Mouse (Mus musculus) right cerebral cortex, postnatal 36 days (tissue): ENCODE data around the gene A130010J15Rik.

ENCODE experiments used
- DNase-seq, 2 experiments: peaks; one replicate each; pipeline ENCODE4 v3.0.0; 2022; ENCODE audit warnings: low spot score in 2 of 2, mixed read lengths in 1 of 2

Gene A130010J15Rik

DNA sequence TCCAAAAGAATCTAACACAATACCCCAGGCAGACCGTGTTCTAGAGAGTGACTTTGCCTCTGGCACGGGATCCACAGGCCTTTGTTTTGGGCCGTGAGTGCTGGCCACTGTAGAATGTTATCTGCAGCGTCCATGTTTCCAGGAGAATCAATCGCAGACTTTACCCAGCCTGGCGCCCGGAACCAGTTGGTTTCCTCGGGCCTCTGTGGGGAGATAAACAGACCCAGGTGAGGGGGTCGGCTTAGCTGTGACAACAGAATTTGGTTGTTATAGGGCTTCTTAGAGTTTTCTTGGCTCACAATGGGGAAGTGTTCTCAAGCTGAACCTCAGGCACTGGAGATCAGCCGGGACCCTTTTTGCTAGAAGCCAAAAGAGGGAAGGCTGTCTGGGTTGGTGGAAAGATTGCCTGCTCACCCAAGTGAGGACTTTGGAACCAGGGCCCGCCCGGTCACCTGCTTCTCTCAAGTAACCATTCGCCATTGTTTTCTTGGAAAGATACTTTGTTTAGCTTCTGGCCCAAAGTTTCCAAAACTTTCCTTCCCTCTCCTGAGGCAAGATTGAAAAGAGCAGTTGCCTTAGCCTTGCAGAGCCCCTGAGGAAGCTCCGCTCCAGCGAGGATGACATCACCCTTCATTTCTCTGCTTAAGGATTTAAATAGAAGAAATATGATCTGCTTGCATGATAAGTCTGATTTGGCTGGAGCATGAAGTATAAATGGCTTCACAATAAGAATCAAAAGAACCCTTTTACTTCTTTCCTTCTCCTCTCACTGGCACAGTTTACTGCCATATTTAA is 11.3 kb upstream of the A130010J15Rik start:
- DNase-seq, result no peak

DNA sequence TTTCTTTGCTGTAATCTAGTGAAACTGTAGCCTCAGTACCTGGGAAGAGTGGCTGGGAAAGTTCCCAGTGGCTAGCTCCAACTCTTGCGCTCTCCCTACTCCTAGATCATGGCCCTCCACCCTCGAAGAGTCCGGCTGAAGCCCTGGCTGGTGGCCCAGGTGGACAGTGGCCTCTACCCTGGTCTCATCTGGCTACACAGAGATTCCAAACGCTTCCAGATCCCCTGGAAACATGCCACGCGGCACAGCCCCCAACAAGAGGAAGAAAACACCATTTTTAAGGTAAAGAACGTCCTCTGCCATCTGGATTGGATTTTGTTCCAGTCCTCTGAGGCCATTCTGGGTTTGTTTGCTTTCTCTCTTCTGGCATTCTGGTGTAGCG is 10.7 kb upstream of the A130010J15Rik start:
- DNase-seq, result no peak

DNA sequence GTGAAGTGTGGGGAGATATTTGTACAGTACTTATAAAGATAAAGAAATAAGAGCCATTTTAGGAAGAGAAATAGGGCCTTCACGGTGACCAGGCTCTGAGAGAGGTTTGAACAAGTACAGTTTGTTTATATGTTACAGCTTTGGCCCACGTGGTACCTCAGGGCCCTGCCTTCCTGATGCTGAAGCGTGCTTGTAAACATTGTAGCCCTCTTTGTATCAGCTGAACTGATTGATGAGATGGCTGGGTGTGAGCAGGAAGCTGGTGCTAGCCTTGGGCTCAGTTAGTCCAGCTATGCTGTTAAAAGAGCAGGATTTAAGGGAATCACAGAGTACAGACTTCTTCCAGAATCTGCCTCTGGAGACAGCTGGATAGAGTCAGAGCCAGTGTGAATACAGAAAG is 8.7 kb upstream of the A130010J15Rik start:
- no peak for DNase-seq

DNA sequence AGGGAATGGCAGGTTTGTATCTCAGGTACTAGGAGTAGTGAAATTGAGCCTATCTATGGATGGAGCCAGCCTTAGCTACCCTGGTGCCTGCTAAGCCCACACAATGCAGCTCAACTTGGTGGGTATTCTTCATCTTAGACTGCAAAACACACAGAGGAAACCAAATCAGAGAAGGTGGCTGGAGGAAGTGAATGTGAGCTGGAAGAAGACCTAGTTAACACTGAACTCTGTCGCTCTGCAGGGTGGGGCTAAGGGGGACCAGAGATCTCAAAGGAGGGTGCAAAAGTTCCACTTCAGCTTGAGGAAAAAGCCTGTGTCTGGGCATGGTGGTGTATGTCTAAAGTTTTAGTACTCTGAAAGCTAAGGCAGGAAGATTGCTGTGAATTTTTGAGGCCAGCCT is 8.2 kb upstream of the A130010J15Rik start:
- no peak for DNase-seq

DNA sequence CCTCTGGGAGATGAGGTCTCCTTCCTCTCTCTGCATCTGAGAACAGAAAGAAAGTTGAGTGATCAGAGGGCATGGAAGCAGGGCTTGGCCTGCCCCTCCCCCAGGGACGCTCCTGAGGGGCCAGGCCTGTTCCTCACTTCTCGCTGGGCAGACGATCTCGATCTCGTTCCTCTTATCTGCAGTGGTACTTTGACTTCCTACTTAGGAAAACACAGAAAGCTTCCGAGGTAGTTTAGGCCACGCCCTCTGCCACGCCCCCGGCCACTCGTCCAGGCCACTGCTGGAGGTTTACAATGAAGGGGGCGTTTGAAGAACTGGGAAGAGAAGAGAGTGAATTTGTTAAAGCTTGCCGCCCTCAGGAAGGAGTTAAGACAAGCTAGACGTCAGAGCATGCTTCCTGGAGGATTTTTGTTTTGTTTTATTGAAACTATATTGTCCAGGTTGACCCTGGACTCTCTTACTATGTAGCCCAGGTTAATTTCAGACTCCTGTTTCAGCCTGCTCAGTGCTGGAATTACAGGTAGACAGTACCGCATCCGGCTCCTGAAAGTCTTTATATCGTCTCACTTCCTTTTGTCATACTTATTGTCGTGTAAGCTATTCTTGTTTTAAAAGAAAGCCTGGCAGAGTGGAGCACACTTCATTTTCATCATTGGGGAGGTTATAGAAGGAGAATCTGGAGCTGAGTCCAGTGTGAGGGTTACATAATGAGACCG is 7.4 kb upstream of the A130010J15Rik start:
- DNase-seq, result no peak

DNA sequence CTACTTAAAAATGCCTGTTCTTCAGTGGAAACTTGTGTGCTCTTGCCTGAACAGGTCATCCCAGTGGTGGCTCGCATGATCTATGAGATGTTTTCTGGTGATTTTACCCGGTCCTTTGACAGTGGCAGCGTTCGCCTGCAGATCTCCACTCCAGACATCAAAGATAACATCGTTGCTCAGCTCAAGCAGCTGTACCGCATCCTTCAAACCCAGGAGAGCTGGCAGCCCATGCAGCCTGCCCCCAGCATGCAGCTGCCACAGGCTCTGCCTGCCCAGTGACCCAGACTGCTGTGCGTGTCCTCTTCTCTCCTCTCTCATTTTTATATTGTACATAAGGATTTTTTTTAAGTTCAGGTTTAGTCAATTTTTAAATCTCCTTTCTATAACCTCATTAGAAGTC is 1.4 kb downstream of the A130010J15Rik start:
- DNase-seq, result no peak

DNA sequence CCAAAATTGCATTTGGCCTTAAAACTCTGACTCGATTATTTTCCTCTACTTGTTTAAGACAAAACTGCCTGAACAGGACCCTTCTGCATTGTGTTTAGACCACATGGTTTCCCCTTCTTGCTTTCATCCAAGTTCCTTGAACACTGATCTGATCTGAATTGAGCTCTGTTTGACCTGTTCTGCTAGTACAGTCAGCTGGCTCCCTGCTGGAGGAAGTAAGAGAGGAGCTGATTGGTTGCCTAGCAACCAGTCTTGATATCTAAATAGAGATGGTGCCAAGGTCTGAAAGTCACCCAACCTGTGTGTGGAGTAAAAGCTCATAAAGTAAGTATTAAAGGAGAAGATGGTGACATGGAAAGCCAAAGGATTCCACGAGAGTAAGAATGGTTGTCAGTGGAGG is 2.0 kb downstream of the A130010J15Rik start:
- no peak for DNase-seq

DNA sequence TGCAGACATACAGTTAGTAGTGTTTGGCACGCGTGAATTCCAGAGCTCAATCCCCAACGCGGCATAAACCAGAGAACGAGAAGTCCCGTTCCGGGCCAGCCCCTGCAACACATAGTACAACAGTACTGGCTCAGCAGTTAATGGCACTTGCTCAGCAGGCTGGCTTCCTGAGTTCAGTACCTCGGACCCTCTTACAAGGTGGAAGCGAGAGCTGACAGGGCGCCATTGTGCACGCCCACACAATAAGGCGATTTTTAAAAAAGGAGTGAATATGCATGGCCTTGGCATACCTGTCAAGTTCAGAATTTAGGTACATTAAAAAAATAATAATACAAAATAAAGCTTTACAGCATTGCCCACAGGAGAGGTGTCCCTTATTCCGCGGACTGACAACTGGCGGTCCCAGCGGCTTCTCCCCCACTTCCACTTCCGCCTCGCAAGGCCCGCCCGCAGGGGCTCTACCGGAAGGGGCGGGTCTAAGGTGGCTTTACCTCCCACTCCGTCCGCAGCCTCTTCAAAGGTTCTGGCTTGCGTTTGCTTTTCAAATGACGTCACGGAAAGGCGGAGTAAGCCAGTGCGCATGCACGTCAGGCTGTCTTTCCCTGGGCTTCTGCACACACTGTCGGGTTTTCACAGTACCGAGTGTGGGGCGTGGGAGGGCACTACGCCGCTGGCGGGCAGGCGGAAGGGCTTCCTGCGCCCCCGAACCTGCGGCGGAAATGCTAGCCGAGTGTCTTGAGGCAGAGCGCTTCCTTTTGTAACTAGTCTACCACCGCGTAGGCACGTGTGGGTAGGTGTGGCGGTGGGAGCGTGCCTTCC is 5.4 kb downstream of the A130010J15Rik start:
- peak; percentile 93 to 96 for DNase-seq

DNA sequence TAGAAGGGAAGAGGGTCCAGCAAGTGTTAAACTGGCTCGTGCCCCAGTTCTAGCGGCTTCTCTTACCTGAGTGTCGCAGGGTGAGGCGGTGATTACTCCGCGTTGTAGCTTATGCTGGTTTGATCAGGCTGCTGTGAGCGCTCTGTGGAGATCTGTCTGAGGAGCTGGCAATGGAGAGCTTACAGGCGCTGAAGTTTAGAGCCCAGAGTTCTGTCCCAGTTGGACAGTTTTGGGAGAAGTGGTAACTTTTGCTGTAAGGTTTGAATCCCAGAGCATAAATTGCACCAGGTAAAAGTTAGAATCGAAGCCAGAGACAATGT is 5.9 kb downstream of the A130010J15Rik start:
- DNase-seq, result no peak

DNA sequence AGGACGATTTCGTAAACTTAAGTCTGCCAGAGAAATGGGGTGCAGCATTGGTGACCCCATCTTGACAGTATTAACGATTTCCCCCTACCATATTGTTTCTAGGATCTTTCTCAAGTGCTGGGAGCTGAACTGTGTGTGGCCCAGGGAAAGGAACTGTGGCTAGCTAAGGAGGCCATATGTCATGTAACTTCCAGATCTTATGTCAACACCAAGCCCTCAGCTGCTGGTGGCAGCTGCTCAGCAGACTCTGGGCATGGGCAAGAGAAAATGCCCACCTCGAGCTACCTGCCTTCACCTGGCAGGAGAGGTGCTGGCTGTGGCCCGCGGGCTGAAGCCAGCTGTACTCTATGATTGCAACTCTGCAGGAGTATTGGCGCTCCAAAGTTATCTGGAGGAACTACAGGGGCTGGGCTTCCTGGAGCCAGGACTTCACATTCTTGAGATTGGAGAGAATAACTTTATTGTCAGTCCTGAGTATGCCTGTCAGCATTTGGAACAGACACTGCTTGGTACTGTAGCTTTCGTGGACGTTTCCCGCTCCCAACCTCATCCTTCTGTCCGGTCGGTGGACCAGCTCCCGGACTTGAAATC is 6.4 kb downstream of the A130010J15Rik start:
- no peak for DNase-seq

DNA sequence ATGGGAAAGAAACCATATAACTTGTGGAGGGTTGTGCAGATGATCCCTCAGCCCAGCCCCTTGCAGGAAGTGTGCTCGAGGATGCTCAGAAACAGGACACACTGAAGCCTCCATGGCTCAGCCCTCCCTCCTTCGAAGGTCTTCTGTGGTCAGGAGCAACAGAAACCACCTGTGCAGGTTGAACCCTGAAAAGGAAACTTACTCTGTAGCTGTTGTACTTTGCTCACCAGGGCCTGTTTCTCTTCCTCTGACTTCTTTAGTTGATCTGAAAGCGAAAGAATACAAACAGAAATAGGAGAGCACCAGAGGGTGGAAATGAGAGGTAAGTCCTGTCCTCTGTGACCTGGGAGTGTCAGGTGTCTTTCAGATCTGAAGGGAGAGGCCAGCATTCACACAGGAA is 13.3 kb downstream of the A130010J15Rik start:
- no peak for DNase-seq

DNA sequence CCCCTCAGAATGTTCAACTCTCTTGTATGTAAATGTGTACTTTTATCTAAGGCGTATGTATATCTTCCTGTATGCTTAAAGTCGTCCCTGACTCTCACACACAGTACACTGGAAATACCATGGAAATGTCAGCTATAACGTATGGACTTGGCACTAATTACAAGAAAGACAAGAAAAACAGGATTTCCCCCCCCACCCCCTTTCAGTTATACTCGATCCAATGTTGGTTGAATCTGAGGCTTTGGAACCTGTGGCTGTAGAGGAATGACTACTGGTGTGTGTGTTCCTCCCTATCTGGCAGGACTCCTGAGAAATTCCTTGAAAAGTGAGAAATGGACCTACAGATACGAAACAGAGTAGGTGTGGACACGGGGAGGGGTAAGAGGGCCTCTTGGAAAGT is 20.4 kb downstream of the A130010J15Rik start:
- DNase-seq, result no peak

DNA sequence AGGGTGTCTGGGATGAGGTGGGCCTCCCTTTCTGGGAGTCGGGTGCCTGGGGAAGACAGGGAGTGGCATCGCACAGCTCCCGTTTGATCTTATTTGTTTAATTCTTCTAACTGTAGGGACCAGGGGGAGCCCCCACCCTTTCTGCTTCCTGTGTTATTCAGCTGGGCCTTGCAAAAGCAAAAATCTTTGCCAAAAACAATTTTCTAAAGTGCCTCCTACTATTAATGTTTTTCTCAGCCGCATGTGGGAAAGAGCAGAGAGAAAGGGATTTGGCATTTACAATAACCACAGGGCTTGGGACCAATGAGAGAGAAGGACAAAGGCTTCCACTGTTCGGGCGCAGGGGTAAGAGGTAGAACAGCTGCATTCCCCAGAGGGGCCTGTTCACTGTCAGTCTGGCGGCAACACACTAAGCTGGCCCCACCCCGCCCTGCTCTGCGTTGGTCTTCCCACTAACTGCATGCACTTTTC is 21.3 kb downstream of the A130010J15Rik start:
- DNase-seq, result no peak

DNA sequence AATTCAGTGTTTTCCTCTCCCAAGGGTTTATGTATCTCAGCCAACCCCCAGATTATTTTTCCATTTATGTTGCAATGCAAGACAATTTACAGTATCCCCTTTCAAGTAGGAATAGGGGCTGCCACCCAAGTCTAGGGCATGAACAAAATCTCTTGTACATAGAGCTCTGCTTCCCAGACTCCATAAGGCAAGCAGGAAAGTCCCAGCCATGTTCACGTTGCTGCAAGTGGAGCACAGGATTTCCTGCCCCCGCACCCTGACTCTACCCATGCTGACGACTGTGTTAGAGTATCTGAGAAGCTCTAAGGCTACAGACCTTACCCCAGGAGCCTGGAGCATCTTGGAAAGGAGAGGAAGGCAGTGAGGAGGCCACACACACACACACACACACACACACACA is 21.9 kb downstream of the A130010J15Rik start:
- DNase-seq, result no peak

DNA sequence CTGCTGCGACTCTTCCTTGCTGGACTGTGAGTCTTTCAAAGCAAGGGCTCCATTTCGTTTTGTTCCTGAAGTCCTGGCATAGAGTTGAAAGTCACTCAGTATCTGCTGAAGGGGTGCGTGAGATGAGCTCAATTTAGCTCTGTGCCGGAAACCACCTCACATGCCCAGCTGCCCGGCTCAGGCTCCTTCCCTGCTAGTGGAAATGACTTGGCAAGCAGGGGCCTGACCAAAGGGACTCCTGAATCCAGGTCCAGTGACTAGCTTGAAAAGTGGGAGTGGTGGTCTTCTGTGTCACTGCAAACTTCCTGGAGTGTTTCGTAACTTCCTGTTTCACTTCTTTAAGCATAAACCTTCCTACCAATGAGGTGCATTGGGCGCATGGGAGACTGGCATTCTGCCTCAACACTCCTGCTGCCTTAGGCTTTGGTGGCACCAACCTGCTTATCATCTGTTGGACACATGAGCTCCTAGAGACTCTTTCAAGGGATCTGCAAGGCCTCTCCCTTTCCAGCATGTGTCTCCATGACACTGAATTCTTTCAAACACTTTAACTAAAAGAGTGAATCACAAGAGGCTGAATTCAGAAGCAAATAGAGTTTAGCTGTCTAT is 23.9 kb downstream of the A130010J15Rik start:
- no peak for DNase-seq

DNA sequence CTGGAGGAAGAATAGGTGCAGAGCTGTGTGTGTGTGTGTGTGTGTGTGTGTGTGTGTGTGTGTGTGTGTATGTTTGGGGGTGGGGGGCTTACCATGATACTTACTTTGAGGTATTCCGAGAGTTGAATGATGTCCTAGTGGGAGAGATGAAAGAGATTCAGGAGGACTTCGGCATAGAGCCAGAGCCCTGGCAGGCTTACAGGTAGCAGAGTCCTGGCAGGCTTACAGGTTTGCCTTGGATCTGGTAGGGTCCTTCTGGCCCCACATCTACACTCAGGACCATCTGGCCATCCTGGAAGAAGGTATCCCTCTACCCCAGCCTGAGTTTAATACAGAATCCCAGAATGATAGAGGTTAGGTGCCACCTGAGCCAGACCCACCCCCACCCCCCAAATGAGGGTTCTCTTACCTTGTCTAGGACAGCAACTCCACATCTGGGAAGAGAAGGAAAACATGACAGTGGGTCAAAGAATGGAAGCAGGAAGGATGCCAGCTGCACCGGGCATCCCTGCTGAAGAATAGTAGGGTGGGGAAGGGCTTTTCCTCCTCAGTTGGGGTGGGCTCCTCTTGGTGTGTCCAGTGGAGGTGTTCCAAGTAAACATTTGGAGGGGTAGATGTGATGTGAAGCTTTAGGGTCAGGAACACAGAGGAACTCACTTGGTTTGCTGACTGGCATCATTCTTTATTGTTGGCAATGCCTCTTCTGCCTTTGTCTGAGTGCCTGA is 26.7 kb downstream of the A130010J15Rik start:
- DNase-seq, result no peak

DNA sequence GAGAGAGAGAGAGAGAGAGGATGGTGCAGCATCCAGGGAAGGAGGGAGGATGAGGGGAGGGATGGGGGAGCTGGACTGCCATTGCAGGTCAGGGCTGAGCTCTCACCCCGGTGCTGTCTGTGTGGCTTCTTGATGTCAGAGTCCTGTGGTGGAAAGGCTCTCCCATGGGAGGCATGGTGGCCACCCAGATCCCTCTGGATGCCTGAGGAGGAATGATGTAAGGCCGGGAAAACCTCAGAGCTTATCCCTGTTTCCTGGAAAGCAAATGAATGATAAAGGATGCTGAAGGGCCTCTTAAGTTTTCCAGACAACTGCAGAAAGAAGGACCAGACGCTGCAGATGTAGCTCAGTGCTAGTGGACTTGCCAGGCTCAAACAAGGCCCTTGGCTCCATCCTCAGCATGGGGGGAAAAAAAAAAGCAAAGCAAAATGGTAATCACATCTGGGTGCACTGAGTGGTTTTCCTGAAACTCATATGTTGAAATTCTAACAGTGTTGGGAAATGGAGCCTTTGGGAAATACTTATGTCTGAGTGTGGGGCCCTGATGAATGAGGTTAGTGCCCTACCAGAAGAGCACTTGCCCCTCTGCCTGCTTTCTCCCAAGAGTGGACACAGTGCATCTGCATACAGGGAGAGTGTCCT is 27.4 kb downstream of the A130010J15Rik start:
- DNase-seq, result no peak

DNA sequence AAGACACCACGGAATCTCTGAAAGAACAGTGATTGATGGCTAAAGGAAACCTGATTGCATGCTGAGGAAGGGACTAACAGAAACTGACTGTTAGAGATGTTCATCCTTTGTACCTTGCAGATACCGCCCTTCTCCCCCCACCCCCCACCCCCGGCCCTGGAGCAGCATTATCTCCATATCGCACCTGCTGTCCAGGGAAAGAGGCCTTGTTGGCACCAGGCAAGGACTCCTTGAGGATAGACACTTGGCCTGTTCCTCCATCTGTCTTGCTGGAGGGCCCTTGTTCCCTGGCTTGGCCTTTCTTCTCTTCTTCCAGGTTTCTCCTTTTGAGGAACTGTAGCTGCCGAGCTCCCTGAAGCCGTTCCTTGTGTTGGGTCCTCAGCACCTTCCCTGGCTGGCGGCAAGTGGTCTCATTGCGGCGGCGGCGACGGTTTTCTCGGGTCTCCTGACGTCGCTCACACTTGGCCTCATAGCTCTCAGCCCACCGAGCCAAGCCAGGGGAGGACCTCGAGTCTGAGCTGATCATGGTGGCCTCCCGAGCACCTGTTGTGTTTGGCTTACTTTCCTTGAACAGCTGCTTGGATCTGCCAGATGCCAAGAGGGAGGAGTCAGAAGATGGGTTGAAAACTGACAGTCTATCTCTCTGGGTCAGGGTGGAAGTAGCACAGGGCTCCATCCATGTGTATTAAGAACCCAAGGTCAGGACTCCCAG is 29.8 kb downstream of the A130010J15Rik start:
- DNase-seq, result no peak

DNA sequence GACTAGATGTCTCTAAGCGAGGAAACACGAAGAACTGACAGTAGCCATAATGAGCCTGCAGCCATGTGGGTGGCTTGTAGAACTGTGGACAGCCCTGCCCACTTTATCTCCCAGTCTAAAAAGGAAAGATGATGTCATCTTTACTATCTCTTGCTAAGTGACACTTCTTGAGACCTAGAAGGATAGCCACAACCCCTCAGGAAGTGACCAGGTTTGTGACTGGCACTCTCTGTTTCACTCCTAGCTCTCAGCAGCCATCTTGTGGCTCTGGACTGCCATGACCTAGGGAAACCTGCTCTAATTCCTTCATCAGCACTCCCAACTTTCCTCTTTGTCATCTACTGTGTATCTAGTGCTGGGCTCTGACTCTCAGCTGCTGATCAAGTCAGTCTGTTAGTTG is 30.5 kb downstream of the A130010J15Rik start:
- no peak for DNase-seq
